Mouse (Mus musculus): ENCODE data around the gene Ly75.

Ly75 gene

DNA sequence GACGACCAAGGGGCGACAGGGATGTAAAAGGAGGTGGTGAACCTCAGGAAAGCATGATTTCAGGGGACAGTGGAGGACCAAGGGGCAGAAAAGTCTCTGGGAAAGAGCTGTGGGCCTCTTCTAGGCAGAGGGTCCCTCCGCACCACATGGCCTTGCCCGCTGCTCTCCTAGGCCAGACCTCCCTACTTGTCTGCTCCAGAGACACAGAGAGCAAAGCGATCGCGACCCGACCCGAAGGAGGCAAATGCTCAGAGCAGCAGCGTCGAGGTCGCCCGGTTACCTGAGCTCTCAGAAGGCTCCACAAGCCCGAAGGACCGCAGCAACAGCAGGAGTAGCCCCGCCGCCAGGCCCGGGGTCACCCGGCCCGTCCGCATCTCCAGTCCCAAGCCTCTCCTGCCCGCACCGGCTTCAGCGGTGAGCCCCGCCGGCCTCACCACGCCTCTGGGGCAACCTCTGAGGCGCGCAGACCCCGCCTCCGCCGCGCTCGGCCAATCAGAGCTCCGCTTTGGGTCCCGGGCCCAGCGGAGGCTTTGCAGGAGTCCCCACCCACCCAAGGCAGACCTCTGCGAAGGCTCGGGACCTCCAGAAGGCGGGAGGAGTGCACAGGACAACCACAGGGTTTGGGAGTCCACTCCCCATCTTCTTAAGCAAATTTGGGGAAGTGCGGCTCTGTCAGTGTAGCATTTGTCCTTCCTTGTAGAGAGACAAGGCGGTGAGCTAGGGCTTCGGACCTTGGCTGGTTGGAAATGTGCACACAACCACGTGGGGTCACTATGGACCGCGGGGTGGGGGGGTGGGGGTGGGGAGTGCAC is at the start of gene Ly75:
Gene Ly75, minus strand, starts transcription at position 446 of the 812 bp plus-strand sequence.
- DNase-seq, result peak; percentile 88

DNA sequence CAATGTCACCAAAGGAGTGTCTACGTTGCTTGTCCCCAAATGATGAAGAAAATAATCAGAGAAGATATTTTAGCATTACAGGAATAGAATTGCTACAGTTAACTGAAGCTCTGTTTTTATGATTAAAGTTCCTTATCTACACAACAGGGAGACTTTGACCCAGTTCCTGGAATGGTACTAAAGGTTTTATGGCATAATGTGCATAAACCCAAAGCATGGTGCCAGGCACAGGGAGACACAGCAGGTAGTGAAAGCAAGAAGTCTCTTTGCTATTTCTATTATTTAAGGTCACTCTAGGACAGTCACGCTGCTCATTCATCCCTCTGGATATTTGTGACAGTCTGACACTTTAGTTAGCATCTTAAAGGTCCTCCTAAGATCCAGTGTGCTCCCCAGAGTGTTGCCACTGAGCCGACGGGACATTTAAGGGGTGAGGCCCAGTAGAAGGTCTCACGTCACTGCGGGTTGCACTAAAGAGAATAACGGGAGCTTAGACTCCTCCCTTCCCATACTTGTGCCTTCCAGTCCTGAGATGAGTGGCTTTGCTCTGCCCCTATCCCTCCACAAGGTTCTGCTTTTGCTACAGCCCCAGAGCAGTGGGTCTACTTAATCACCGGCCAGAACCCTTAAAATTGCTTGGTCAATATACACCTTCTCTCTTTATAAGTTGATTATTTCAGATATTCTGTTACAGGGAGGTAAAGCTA is 47.4 kb upstream of the Ly75 start:
- no peak for DNase-seq

GRCm38 (mm10) chr2:60418075-60418474 is 35.0 kb upstream of the Ly75 start:
- peak; percentile 81 for DNase-seq

DNA sequence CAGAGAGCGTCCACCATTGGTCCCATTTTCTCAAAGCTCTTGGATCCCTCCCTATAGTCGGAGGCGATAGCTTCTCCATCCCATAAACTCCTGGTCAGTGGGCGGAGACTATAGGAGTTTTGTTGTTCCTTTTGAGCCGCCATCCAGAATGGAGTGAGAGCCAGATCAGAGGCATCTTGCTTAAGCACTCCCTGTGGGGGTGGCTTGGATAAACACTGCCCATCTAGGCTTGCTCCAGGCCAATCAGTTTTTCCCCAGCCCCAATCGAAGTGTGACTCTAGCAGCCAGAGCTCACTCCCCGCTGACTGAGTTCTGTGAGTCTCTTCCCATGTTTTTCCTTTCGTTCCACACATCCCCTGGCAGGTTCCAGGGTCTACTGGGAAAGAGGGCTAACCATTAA is 31.2 kb upstream of the Ly75 start:
- no peak for DNase-seq

- DNase-seq, result no peak
Measured at GRCm38 (mm10) chr2:60413006-60413650, 30.0 kb upstream of the Ly75 start.

GRCm38 (mm10) chr2:60411181-60411580 is 28.1 kb upstream of the Ly75 start:
- DNase-seq, result no peak

DNA sequence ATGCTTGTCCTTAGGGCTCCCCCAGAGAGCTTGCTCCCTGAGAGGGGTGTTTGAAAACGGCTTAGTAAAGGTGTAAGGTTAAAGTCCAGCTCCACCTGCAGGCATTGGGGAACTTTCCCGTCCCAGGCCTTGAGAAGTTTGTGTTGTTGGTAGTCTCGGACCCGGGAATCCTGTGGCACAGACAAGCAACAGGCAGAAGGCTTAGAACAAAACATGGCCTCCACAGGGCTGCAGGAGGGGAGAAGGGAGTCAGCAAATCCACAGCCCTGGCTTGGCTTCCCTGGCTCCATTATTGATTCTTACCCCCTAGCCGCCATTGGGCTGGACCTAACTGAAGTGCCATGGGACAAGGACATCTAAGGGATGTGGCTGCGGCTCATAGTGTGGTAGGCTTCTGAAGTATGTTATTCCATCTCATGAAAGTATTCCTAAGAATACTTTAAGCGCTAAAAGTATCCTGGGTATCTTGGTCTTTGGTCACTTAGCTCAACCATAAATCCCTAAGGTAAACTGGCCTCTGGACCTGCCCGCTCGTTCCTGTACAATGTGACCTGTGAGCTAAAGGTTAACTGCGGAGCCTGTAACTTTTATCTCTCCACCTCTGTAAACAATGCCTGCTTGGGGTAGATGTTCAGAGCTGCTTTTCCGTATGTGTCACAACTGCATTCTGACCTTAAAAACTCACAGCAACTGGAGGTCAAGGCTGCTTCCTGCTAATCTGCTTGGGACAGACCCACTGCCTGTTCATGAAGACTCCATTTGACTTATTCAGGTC is 27.1 kb upstream of the Ly75 start:
- no peak for DNase-seq

- DNase-seq, result no peak
Measured at GRCm38 (mm10) chr2:60409194-60409593, 26.1 kb upstream of the Ly75 start.

GRCm38 (mm10) chr2:60407387-60407786 is 24.3 kb upstream of the Ly75 start:
- no peak for DNase-seq

DNA sequence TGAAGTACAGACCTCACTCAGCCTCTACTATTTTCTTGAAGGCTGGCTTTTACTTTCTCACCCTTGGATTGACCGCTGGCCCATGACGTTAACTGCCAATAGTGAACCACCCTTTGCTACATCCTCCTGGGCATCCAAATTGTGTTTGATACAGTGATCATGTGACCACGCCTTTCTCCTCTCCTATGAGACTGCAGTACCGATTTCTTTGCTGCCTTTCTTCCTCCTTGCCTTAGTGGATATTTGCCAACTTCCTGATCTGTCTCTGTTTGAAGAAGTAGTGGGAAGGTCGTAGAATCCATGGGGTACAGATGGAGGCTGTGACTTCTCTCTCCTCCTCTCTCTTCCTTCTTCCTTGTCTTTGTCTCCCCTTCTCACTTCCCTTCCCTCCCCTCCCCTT is 22.3 kb upstream of the Ly75 start:
- no peak for DNase-seq

DNA sequence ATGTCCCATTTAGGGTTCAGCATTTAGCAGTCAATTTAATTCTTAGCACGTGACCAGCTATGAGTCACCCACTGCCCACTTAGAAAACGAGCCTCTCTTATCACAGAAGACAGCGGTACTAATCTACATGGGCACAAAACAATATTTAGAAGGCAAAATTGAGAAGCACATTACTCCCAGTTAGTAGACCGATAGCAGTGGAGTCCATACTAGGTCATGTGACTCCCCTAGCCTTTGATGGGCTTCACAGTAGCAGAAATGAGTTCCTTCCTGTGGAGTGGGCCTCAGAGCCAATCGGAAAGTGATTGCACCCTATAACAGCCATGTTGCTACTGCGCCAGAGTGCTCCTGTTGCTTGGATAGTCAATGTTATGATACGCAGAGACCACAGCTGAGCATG is 21.7 kb upstream of the Ly75 start:
- DNase-seq, result no peak

GRCm38 (mm10) chr2:60401694-60402093 is 18.6 kb upstream of the Ly75 start:
- DNase-seq, result no peak

- no peak for DNase-seq
Measured at GRCm38 (mm10) chr2:60393786-60394185, 10.7 kb upstream of the Ly75 start.

DNA sequence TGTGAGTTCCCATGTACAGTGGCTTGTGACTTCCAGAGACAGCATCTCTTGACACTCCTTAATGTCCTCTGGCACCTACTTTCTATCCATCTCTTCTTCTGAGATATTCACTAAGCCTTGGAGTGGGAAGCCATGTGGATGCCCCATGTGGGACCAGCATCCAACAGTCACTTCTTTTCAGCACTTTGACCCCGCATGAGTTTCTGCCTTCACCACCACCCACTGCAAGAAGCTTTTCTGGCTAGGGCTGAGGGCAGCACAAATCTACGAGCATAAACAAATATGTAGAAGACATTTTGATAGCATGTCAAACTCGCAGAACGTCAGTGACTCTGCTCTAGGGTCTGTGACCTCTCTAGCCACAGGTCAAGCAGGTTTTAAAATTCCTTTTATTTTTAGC is 9.2 kb upstream of the Ly75 start:
- no peak for DNase-seq

GRCm38 (mm10) chr2:60387363-60387762 is 4.3 kb upstream of the Ly75 start:
- DNase-seq, result no peak

DNA sequence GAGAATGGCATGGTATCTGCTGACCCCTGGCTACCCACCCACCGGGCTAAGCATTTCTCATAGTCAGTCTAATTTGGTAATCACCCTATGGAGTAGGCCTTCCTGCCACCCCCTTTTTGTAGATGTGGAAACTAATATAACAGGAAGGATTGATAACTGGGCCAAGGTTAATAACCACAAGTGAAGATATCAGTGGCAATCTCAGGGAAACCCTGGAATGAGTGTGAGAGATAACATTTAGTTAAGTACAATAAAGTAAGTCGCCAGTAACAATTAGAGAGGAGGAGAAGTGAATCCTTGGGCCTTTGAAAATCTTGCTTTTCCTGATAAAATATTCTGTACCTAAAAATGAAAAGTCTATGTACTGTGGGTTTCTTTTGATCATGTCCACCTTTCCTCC is 3.7 kb upstream of the Ly75 start:
- DNase-seq, result no peak

DNA sequence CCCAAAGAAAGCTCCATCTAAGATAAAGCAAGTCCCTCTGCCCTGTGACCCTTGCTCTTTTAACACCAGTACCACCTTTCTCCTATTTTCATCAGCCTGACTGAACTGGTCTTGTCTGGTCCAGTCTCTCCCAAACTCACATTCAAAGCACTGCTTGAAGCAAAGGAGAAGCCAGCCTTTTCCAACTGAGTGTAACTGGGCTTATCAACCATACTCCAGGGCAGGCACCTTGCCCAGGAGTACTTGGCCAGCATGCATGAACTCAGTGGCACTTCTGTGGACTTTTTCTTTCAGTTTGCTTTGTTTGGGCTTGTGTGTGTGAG is 1.6 kb upstream of the Ly75 start:
- DNase-seq, result peak; percentile 66

DNA sequence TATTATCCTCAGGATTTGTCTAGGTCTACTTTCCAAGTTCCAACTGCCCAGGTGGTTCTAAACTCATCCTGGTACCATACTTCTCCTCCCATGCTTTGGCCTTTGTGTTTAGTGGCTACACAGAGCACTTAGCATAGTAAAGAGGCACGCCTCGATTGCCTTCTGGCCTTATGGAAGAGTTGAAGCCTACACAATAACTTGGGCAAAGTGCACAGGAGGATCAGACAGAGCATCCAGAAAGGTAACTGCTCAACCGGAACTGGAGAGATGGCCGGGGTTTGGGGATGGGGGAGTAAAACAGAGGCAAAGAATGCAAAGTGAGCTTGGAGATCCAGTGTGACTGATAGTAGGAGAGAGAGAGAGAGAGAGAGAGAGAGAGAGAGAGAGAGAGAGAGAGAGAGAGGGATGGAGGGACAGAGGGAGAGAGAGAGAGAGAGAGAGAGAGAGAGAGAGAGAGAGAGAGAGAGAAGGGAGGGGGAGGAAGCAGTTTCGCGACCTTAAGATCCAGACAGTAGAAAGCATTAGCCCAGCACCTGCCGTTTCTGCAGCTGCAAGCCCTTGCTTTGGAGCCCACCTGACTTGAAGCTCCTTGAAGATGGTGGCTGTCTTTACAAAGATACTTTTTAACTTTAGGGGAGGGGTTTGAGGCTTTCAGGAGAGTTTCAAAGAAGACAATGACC is 1.1 kb upstream of the Ly75 start:
- no peak for DNase-seq

GRCm38 (mm10) chr2:60382346-60382745 is 757 bp downstream of the Ly75 start:
- no peak for DNase-seq

DNA sequence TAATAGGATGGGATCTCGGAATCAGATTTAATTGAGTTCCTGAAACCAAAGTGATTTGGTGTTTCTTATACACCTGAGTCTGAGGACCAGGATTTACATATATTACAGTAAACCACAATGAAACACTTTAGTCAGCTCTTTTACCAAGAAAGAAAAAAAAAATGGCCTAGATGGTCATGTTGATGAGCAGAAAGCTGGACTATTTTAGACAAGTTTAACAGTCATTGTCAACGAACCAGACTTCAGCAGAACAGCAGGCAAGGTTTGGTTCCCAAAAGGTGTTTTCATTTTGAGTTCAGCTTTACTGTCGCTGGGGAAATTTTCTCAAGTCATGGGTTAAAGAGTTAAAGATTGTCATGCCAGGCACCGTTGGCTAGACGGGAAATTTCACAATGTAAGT is 5.8 kb downstream of the Ly75 start:
- no peak for DNase-seq

- no peak for DNase-seq
Measured at GRCm38 (mm10) chr2:60375608-60376107, 7.4 kb downstream of the Ly75 start.

GRCm38 (mm10) chr2:60375126-60375525 is 8.0 kb downstream of the Ly75 start:
- DNase-seq, result no peak

DNA sequence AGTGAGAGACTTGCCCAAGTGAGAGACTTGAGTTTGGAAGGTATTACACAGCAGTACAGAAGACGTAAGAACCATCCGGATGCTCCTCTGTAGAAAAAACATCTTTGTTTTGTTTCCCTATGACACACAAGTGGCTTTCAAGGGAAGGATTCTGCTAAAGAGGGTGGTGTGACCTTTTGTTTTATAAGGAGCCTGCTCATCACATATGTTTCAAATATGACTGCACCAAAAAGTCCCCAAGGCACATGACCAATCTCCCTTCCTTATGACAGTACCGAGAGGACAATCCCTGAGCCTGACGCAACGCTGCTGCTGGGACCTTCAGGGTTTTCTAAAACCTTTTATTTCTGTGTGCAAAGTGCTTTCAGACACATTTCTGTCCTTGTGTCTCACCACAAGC is 12.9 kb downstream of the Ly75 start:
- DNase-seq, result no peak

All from lung, postnatal 14 days (tissue).